Mouse (Mus musculus): ENCODE measurements around the gene Myo16. TPM values are rescaled to one million over a fixed set of nuclear protein-coding genes. Genes with fewer than 3 reads are reported as not detected.

The Myo16 gene
- polyA plus RNA-seq, 1 experiment: 0.02 TPM

- Histone ChIP-seq H3K4me3 (ENCODE audit: insufficient read depth, poor library complexity, severe bottlenecking) (no peak overlapping the region), H3K79me3 (ENCODE audit: low read depth) (no peaks in the 10 kb centered on the region), H3ac (ENCODE audit: control insufficient read depth, insufficient read length, low read depth) (no peak overlapping the region), H3K36me3 (ENCODE audit: control insufficient read depth, insufficient read depth) (no peaks in the 10 kb centered on the region), H3K79me2 (ENCODE audit: control insufficient read depth, insufficient read depth) (no peaks in the 10 kb centered on the region), H3K27me3 (ENCODE audit: control insufficient read depth, insufficient read depth, insufficient read length) (peaks cover 19% of the 10 kb centered on the region)
- TF ChIP-seq USF1 (IDR thresholded peaks at IDR 0.05; ENCODE audit: low read depth): no peak
- TF ChIP-seq CEBPB (IDR thresholded peaks at IDR 0.05; ENCODE audit: low read depth): no peak
- no peak for TF ChIP-seq FOSL1 (IDR thresholded peaks at IDR 0.05; ENCODE audit: insufficient read depth, low read length, poor library complexity, severe bottlenecking)
- TF ChIP-seq MAX (IDR thresholded peaks at IDR 0.05): no peak
- TF ChIP-seq MYOG (IDR thresholded peaks at IDR 0.05; ENCODE audit: control insufficient read depth, extremely low read depth, insufficient read length): no peak
- no peak for TF ChIP-seq CTCF (IDR thresholded peaks at IDR 0.05; ENCODE audit: control insufficient read depth, insufficient read depth, insufficient read length)
- no peak for TF ChIP-seq MYOD1 (IDR thresholded peaks at IDR 0.05; ENCODE audit: control insufficient read depth, insufficient read length, low read depth)
Measured at GRCm38 (mm10) chr8:10417281-10417680, 263.6 kb downstream of the Myo16 start.

GRCm38 (mm10) chr8:10418013-10418412 is 264.3 kb downstream of the Myo16 start:
- Histone ChIP-seq H3K36me3 (ENCODE audit: control insufficient read depth, insufficient read depth) (no peaks in the 10 kb centered on the region), H3K79me3 (ENCODE audit: low read depth) (no peaks in the 10 kb centered on the region), H3ac (ENCODE audit: control insufficient read depth, insufficient read length, low read depth) (no peak overlapping the region), H3K27me3 (ENCODE audit: control insufficient read depth, insufficient read depth, insufficient read length) (peaks cover 19% of the 10 kb centered on the region), H3K4me3 (ENCODE audit: insufficient read depth, poor library complexity, severe bottlenecking) (no peak overlapping the region), H3K79me2 (ENCODE audit: control insufficient read depth, insufficient read depth) (no peaks in the 10 kb centered on the region)
- TF ChIP-seq USF1 (IDR thresholded peaks at IDR 0.05; ENCODE audit: low read depth): no peak
- TF ChIP-seq CEBPB (IDR thresholded peaks at IDR 0.05; ENCODE audit: low read depth): no peak
- no peak for TF ChIP-seq MAX (IDR thresholded peaks at IDR 0.05)
- TF ChIP-seq FOSL1 (IDR thresholded peaks at IDR 0.05; ENCODE audit: insufficient read depth, low read length, poor library complexity, severe bottlenecking): no peak

GRCm38 (mm10) chr8:10418971-10419370 is 265.3 kb downstream of the Myo16 start:
- TF ChIP-seq CTCF (IDR thresholded peaks at IDR 0.05; ENCODE audit: control insufficient read depth, insufficient read depth, insufficient read length): no peak
- TF ChIP-seq CEBPB (IDR thresholded peaks at IDR 0.05; ENCODE audit: low read depth): no peak
- TF ChIP-seq MYOD1 (IDR thresholded peaks at IDR 0.05; ENCODE audit: control insufficient read depth, insufficient read length, low read depth): no peak
- TF ChIP-seq MAX (IDR thresholded peaks at IDR 0.05): no peak
- TF ChIP-seq USF1 (IDR thresholded peaks at IDR 0.05; ENCODE audit: low read depth): no peak
- no peak for TF ChIP-seq MYOG (IDR thresholded peaks at IDR 0.05; ENCODE audit: control insufficient read depth, extremely low read depth, insufficient read length)
- no peak for TF ChIP-seq FOSL1 (IDR thresholded peaks at IDR 0.05; ENCODE audit: insufficient read depth, low read length, poor library complexity, severe bottlenecking)
- peaks cover 22% of the 10 kb centered on the region for H3K27me3 ChIP-seq (ENCODE audit: control insufficient read depth, insufficient read depth, insufficient read length)

GRCm38 (mm10) chr8:10419726-10420125 is 266.0 kb downstream of the Myo16 start:
- Histone ChIP-seq H3K79me2 (ENCODE audit: control insufficient read depth, insufficient read depth) (no peaks in the 10 kb centered on the region), H3K79me3 (ENCODE audit: low read depth) (no peaks in the 10 kb centered on the region), H3K4me3 (ENCODE audit: insufficient read depth, poor library complexity, severe bottlenecking) (no peak overlapping the region), H3ac (ENCODE audit: control insufficient read depth, insufficient read length, low read depth) (no peak overlapping the region), H3K27me3 (ENCODE audit: control insufficient read depth, insufficient read depth, insufficient read length) (peaks cover 22% of the 10 kb centered on the region), H3K36me3 (ENCODE audit: control insufficient read depth, insufficient read depth) (no peaks in the 10 kb centered on the region)
- TF ChIP-seq MYOG (IDR thresholded peaks at IDR 0.05; ENCODE audit: control insufficient read depth, extremely low read depth, insufficient read length): no peak
- TF ChIP-seq FOSL1 (IDR thresholded peaks at IDR 0.05; ENCODE audit: insufficient read depth, low read length, poor library complexity, severe bottlenecking): no peak
- no peak for TF ChIP-seq CTCF (IDR thresholded peaks at IDR 0.05; ENCODE audit: control insufficient read depth, insufficient read depth, insufficient read length)
- no peak for TF ChIP-seq CEBPB (IDR thresholded peaks at IDR 0.05; ENCODE audit: low read depth)
- TF ChIP-seq MAX (IDR thresholded peaks at IDR 0.05): no peak
- TF ChIP-seq USF1 (IDR thresholded peaks at IDR 0.05; ENCODE audit: low read depth): no peak
- no peak for TF ChIP-seq MYOD1 (IDR thresholded peaks at IDR 0.05; ENCODE audit: control insufficient read depth, insufficient read length, low read depth)

More at GRCm38 (mm10) chr8:10418971-10419370, 265.3 kb downstream of the Myo16 start:
- no peak overlapping the region for H3K4me3 ChIP-seq (ENCODE audit: insufficient read depth, poor library complexity, severe bottlenecking)
- no peaks in the 10 kb centered on the region for H3K36me3 ChIP-seq (ENCODE audit: control insufficient read depth, insufficient read depth)
- H3ac ChIP-seq (ENCODE audit: control insufficient read depth, insufficient read length, low read depth): no peak overlapping the region
- no peaks in the 10 kb centered on the region for H3K79me2 ChIP-seq (ENCODE audit: control insufficient read depth, insufficient read depth)
- H3K79me3 ChIP-seq (ENCODE audit: low read depth): no peaks in the 10 kb centered on the region

- Histone ChIP-seq H3K79me2 (ENCODE audit: control insufficient read depth, insufficient read depth) (no peaks in the 10 kb centered on the region), H3K36me3 (ENCODE audit: control insufficient read depth, insufficient read depth) (no peaks in the 10 kb centered on the region)
- no peak for TF ChIP-seq MAX (IDR thresholded peaks at IDR 0.05)
- TF ChIP-seq MYOG (IDR thresholded peaks at IDR 0.05; ENCODE audit: control insufficient read depth, extremely low read depth, insufficient read length): no peak
- no peak for TF ChIP-seq USF1 (IDR thresholded peaks at IDR 0.05; ENCODE audit: low read depth)
- no peak for TF ChIP-seq CTCF (IDR thresholded peaks at IDR 0.05; ENCODE audit: control insufficient read depth, insufficient read depth, insufficient read length)
- TF ChIP-seq MYOD1 (IDR thresholded peaks at IDR 0.05; ENCODE audit: control insufficient read depth, insufficient read length, low read depth): no peak
- TF ChIP-seq CEBPB (IDR thresholded peaks at IDR 0.05; ENCODE audit: low read depth): no peak
- no peak for TF ChIP-seq FOSL1 (IDR thresholded peaks at IDR 0.05; ENCODE audit: insufficient read depth, low read length, poor library complexity, severe bottlenecking)
Measured at GRCm38 (mm10) chr8:10420551-10420950, 266.8 kb downstream of the Myo16 start.

GRCm38 (mm10) chr8:10421516-10422090 is 267.9 kb downstream of the Myo16 start:
- H3K36me3 ChIP-seq (ENCODE audit: control insufficient read depth, insufficient read depth): no peaks in the 10 kb centered on the region
- no peak for TF ChIP-seq CEBPB (IDR thresholded peaks at IDR 0.05; ENCODE audit: low read depth)
- no peak for TF ChIP-seq CTCF (IDR thresholded peaks at IDR 0.05; ENCODE audit: control insufficient read depth, insufficient read depth, insufficient read length)
- no peak for TF ChIP-seq MYOD1 (IDR thresholded peaks at IDR 0.05; ENCODE audit: control insufficient read depth, insufficient read length, low read depth)
- no peak for TF ChIP-seq USF1 (IDR thresholded peaks at IDR 0.05; ENCODE audit: low read depth)
- TF ChIP-seq FOSL1 (IDR thresholded peaks at IDR 0.05; ENCODE audit: insufficient read depth, low read length, poor library complexity, severe bottlenecking): no peak
- no peak for TF ChIP-seq MAX (IDR thresholded peaks at IDR 0.05)
- no peak for TF ChIP-seq MYOG (IDR thresholded peaks at IDR 0.05; ENCODE audit: control insufficient read depth, extremely low read depth, insufficient read length)
- H3K79me2 ChIP-seq (ENCODE audit: control insufficient read depth, insufficient read depth): no peaks in the 10 kb centered on the region
- no peaks in the 10 kb centered on the region for H3K79me3 ChIP-seq (ENCODE audit: low read depth)
- peaks cover 31% of the 10 kb centered on the region for H3K27me3 ChIP-seq (ENCODE audit: control insufficient read depth, insufficient read depth, insufficient read length)
- no peak overlapping the region for H3K4me3 ChIP-seq (ENCODE audit: insufficient read depth, poor library complexity, severe bottlenecking)
- H3ac ChIP-seq (ENCODE audit: control insufficient read depth, insufficient read length, low read depth): no peak overlapping the region

More at GRCm38 (mm10) chr8:10420551-10420950, 266.8 kb downstream of the Myo16 start:
- no peak overlapping the region for H3K4me3 ChIP-seq (ENCODE audit: insufficient read depth, poor library complexity, severe bottlenecking)
- no peaks in the 10 kb centered on the region for H3K79me3 ChIP-seq (ENCODE audit: low read depth)
- peaks cover 24% of the 10 kb centered on the region for H3K27me3 ChIP-seq (ENCODE audit: control insufficient read depth, insufficient read depth, insufficient read length)
- no peak overlapping the region for H3ac ChIP-seq (ENCODE audit: control insufficient read depth, insufficient read length, low read depth)

Measured in C2C12 (cell line).